Mouse (Mus musculus) MEL (cell line): Measurements from ENCODE around the gene Fryl. TPM values are rescaled to one million over a fixed set of nuclear protein-coding genes. Genes with fewer than 3 reads are reported as not detected.

Source experiments
- DNase-seq: peaks from one replicate; pipeline ENCODE4 v3.0.0; 2011; ENCODE audit warnings: low read depth, low spot score
- H3K27ac ChIP-seq: 2 replicates; pipeline ENCODE4 v1.5.1; 2012; ENCODE audit warnings: low read depth, mild to moderate bottlenecking, control low read depth, low read length, moderate library complexity; ENCODE audit not compliant: control insufficient read depth
- H3K27me3 ChIP-seq, 2 experiments: fragments of 150-350 bp in 1 of 2; sonication (generic) in 1 of 2; 2 replicates each; pipeline ENCODE4 v1.6.1; 2012; ENCODE audit warnings: low read length in 2 of 2, mild to moderate bottlenecking in 2 of 2, improper control_type of control experiment in 1 of 2, moderate library complexity in 1 of 2; ENCODE audit not compliant: insufficient read depth in 2 of 2, control insufficient read depth in 1 of 2
- H3K36me3 ChIP-seq, 2 experiments: 2 replicates each; pipeline ENCODE4 v1.6.1; 2012 to 2014; ENCODE audit warnings: low read length in 2 of 2, improper control_type of control experiment in 1 of 2, inconsistent platforms in 1 of 2, mild to moderate bottlenecking in 1 of 2; ENCODE audit not compliant: insufficient read depth in 2 of 2, control insufficient read depth in 1 of 2
- H3K4me1 ChIP-seq, 2 experiments: fragments of 150-350 bp in 1 of 2; sonication (generic) in 1 of 2; 2 replicates each; pipeline ENCODE4 v1.6.1; 2012; ENCODE audit warnings: low read length in 2 of 2, improper control_type of control experiment in 1 of 2, mild to moderate bottlenecking in 1 of 2; ENCODE audit not compliant: insufficient read depth in 2 of 2, control insufficient read depth in 1 of 2
- H3K4me3 ChIP-seq, 2 experiments: fragments of 150-350 bp in 1 of 2; sonication (generic) in 1 of 2; 2 replicates each; pipeline ENCODE4 v1.5.1; 2012; ENCODE audit warnings: low read depth in 2 of 2, low read length in 2 of 2, mild to moderate bottlenecking in 2 of 2, moderate library complexity in 2 of 2, control low read depth in 1 of 2, improper control_type of control experiment in 1 of 2; ENCODE audit not compliant: control insufficient read depth in 1 of 2, insufficient read depth in 1 of 2
- H3K79me2 ChIP-seq: 2 replicates; pipeline ENCODE4 v1.6.1; 2012; ENCODE audit warnings: mild to moderate bottlenecking, low read length, moderate library complexity; ENCODE audit not compliant: control insufficient read depth, poor library complexity, insufficient read depth
- H3K9ac ChIP-seq: 2 replicates; pipeline ENCODE4 v1.6.1; 2012; ENCODE audit warnings: low read depth, mild to moderate bottlenecking, control low read depth, low read length, moderate library complexity; ENCODE audit not compliant: control insufficient read depth, poor library complexity, severe bottlenecking
- H3K9me3 ChIP-seq: fragments of 150-350 bp; sonication (generic); replicated peaks from 2 replicates; pipeline ENCODE4 v1.6.1; 2012; ENCODE audit warnings: mild to moderate bottlenecking, low read length, improper control_type of control experiment, moderate library complexity; ENCODE audit not compliant: insufficient read depth
- BHLHE40 ChIP-seq: IDR thresholded peaks from 2 replicates; pipeline ENCODE4 v1.6.1; 2012; ENCODE audit warnings: low read depth, mild to moderate bottlenecking, inconsistent platforms, low read length, improper control_type of control experiment, borderline replicate concordance
- CHD2 ChIP-seq: IDR thresholded peaks from 2 replicates; pipeline ENCODE4 v1.6.1; 2011; ENCODE audit warnings: low read length, improper control_type of control experiment
- E2F4 ChIP-seq: IDR thresholded peaks from 2 replicates; pipeline ENCODE4 v1.6.1; 2011; ENCODE audit warnings: low read depth, low read length, improper control_type of control experiment, borderline replicate concordance
- EP300 ChIP-seq, 2 experiments: IDR thresholded peaks; 2 replicates each; pipeline ENCODE4 v1.6.1; 2011; ENCODE audit warnings: improper control_type of control experiment in 2 of 2, low read length in 2 of 2, low read depth in 1 of 2, mild to moderate bottlenecking in 1 of 2
- ETS1 ChIP-seq: IDR thresholded peaks from 2 replicates; pipeline ENCODE4 v1.6.1; 2012; ENCODE audit warnings: low read depth, mild to moderate bottlenecking, inconsistent platforms, low read length, improper control_type of control experiment, moderate library complexity
- GATA1 ChIP-seq: IDR thresholded peaks from 2 replicates; pipeline ENCODE4 v1.6.1; 2011; ENCODE audit warnings: low read depth, low read length, improper control_type of control experiment
- HCFC1 ChIP-seq: IDR thresholded peaks from 2 replicates; pipeline ENCODE4 v1.6.1; 2012; ENCODE audit warnings: low read depth, mild to moderate bottlenecking, inconsistent platforms, low read length, improper control_type of control experiment, moderate library complexity
- JUND ChIP-seq: IDR thresholded peaks from 2 replicates; pipeline ENCODE4 v1.6.1; 2011; ENCODE audit warnings: low read depth, mild to moderate bottlenecking, improper control_type of control experiment, low read length
- MXI1 ChIP-seq: IDR thresholded peaks from 2 replicates; pipeline ENCODE4 v1.6.1; 2011; ENCODE audit warnings: mild to moderate bottlenecking, low read depth, low read length, improper control_type of control experiment
- POLR2AphosphoS2 ChIP-seq: IDR thresholded peaks from 2 replicates; pipeline ENCODE4 v1.6.1; 2011; ENCODE audit warnings: low read length, improper control_type of control experiment
- POLR2AphosphoS5 ChIP-seq: IDR thresholded peaks from 2 replicates; pipeline ENCODE4 v1.6.1; 2012; ENCODE audit warnings: low read depth, borderline replicate concordance, mild to moderate bottlenecking, inconsistent platforms, low read length, moderate library complexity, mixed read lengths
- RAD21 ChIP-seq: IDR thresholded peaks from 2 replicates; pipeline ENCODE4 v1.6.1; 2011; ENCODE audit warnings: mild to moderate bottlenecking, low read depth, low read length, improper control_type of control experiment
- SIN3A ChIP-seq: IDR thresholded peaks from 2 replicates; pipeline ENCODE4 v1.6.1; 2012; ENCODE audit warnings: low read length, improper control_type of control experiment, inconsistent platforms
- TCF12 ChIP-seq: IDR thresholded peaks from 2 replicates; pipeline ENCODE4 v1.6.1; 2014; ENCODE audit warnings: low read depth, mild to moderate bottlenecking, inconsistent platforms, low read length, improper control_type of control experiment, moderate library complexity
- USF1 ChIP-seq: IDR thresholded peaks from 2 replicates; pipeline ENCODE4 v1.6.1; 2014; ENCODE audit warnings: low read depth, mild to moderate bottlenecking, inconsistent platforms, low read length, improper control_type of control experiment, moderate library complexity
- ZMIZ1 ChIP-seq: IDR thresholded peaks from 2 replicates; pipeline ENCODE4 v1.6.1; 2012; ENCODE audit warnings: low read depth, mild to moderate bottlenecking, inconsistent platforms, low read length, improper control_type of control experiment, moderate library complexity
- ZNF384 ChIP-seq: IDR thresholded peaks from 2 replicates; pipeline ENCODE4 v1.6.1; 2012; ENCODE audit warnings: low read depth, mild to moderate bottlenecking, inconsistent platforms, low read length, improper control_type of control experiment
- polyA plus RNA-seq, 2 experiments: library from polyadenylated mRNA; stranded (reverse) in 1 of 2; unstranded in 1 of 2; fragments of >175 nt in 1 of 2; fragments of >200 nt in 1 of 2; gene quantifications; 2 replicates each; pipeline versions ENCODE4 v1.2.1 to v1.2.4; 2012; ENCODE audit warnings: low replicate concordance in 2 of 2, low read depth in 1 of 2; ENCODE audit not compliant: insufficient read length in 2 of 2, insufficient read depth in 1 of 2, missing spikeins in 1 of 2
- total RNA-seq: library from RNA; depleted of rRNA; stranded (reverse); fragments of 300-350 nt; gene quantifications from 2 replicates; pipeline ENCODE4 v1.2.3, GENCODE M21; 2012

Gene Fryl
- total and polyA plus RNA-seq, 3 experiments = 18.8 to 188 (median 39.7) TPM

- Histone ChIP-seq H3K4me3 (no peak overlapping the region), H3K9me3 (no peaks in the 10 kb centered on the region), H3K4me1 (peaks cover 0 to 14% of the 10 kb centered on the region in 2 experiments; a peak in 3 of 4 replicates), H3K79me2 (no peaks in the 10 kb centered on the region), H3K36me3 (peaks cover 2 to 11% of the 10 kb centered on the region in 2 experiments), H3K27me3 (no peaks in the 10 kb centered on the region), H3K9ac (no peak overlapping the region), H3K27ac (no peak overlapping the region)
- TF ChIP-seq CHD2 (no peak), ZNF384 (no peak), HCFC1 (no peak)
- DNase-seq = no peak
Observed at GRCm38 (mm10) chr5:73130984-73131383, 125.4 kb downstream of the Fryl start.

GRCm38 (mm10) chr5:73129871-73130270, 126.5 kb downstream of the Fryl start:
- Histone ChIP-seq H3K36me3 (peaks cover 3 to 11% of the 10 kb centered on the region in 2 experiments), H3K27ac (no peak overlapping the region), H3K9me3 (no peaks in the 10 kb centered on the region), H3K4me3 (no peak overlapping the region), H3K4me1 (peaks cover 0 to 14% of the 10 kb centered on the region in 2 experiments; a peak in 3 of 4 replicates), H3K9ac (no peak overlapping the region), H3K27me3 (no peaks in the 10 kb centered on the region), H3K79me2 (no peaks in the 10 kb centered on the region)
- peak; percentile 88 for DNase-seq
- no peak for TF ChIP-seq E2F4
- no peak for TF ChIP-seq JUND
- TF ChIP-seq TCF12 = 0 out of 2 replicates have a peak, but pooled peaks have one; percentile 4
- TF ChIP-seq ETS1 = peak; percentile 100
- TF ChIP-seq RAD21 = no peak
- peak; percentile 80 for TF ChIP-seq MXI1
- peak; percentile 86 for TF ChIP-seq BHLHE40
- no peak for TF ChIP-seq POLR2AphosphoS5
- peak; percentile 96 for TF ChIP-seq SIN3A
- no peak for TF ChIP-seq POLR2AphosphoS2
- no peak for TF ChIP-seq ZMIZ1
- TF ChIP-seq USF1 = peak; percentile 75
- TF ChIP-seq GATA1 = peak; percentile 79
- TF ChIP-seq EP300 (IDR thresholded peaks at IDR 0.05; ENCODE audit: low read depth in 1 of 2, low read length in 2 of 2) = 0 out of 4 replicates have a peak, but pooled peaks of 1 of the 2 experiments have one; percentile 14
